Mouse (Mus musculus): ENCODE results near the gene Ubn2.
"Not testable (repeated sequence)": the region's sequence is repeated elsewhere in the genome, so short reads cannot be mapped to it uniquely, and the experiment has no call there.

GRCm38 (mm10) chr6:38549840-38550239, 116.1 kb downstream of the Ubn2 start:
- not testable (repeated sequence) for TF ChIP-seq CTCF, EP300 (IDR thresholded peaks at IDR 0.05; ENCODE audit: low read depth)
